Mouse (Mus musculus): Measurements from ENCODE around the gene Olfr319. TPM values are rescaled to one million over a fixed set of nuclear protein-coding genes. Genes with fewer than 3 reads are reported as not detected.

The Olfr319 gene
- total RNA-seq (2023): not detected

DNA sequence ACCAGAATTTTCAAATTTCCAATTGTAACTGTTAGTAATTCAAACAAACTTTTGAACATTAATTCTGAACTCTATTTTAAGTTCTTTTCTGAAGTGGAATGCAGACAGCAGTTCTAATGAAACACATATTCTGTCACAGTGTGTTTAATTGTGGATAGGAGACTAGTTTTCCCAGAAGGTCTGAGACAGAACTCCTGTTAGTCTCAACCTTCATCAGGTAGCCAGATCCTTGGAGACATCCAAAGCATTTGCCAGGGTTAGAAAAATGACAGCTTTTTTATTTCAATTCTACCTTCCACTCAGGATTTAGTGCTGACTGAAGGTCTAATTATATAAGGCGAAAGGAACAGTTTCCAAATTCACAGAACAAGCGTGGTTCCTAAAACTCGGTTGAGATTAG is at the start of gene Olfr319:
Olfr319 (plus strand) TSS at position 301 of the 400 bp plus-strand sequence.

DNA sequence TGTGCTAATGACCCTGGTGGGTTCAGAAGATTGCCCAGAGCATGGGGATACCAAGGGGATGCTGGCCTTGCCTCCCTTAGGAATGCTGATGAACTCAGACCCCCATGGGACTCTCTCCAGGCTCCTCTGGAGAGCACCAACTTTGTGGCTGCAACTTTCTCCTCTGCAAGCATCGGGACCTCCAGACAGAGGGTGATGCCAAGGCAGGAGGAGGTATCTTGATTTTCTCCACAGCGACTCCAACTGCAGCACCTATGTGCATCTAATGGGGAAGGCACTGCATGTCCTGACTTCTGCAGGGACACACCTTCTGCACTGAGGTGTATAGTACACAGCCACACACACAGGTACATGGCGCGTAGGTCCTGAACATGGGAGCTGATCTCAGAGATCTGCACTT is 40.4 kb upstream of the Olfr319 start, which contains the start of gene Olfr322:
Olfr322 (plus strand) TSS at position 187 of the 400 bp plus-strand sequence.

DNA sequence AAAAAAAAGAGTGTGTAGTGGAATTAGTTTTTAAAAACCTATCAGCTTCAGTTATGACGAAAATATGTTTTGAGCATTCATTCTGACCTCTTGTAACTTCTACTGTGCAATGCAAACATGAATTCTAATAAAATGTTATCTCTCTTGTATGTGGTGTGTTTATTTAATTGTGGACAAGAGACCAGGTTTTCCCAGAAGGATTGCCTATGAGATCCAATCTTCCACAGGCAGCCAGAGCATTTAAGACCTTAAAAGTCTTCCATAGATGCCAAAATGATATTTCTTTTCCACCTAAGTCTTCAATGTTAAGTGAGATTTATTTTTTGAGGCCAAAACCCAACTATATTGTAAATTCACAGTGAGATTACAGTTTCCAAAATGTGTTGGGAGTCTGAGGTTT is 18.2 kb upstream of the Olfr319 start, which contains the start of gene Olfr320:
Olfr320 (plus strand) TSS at position 301 of the 400 bp plus-strand sequence.

DNA sequence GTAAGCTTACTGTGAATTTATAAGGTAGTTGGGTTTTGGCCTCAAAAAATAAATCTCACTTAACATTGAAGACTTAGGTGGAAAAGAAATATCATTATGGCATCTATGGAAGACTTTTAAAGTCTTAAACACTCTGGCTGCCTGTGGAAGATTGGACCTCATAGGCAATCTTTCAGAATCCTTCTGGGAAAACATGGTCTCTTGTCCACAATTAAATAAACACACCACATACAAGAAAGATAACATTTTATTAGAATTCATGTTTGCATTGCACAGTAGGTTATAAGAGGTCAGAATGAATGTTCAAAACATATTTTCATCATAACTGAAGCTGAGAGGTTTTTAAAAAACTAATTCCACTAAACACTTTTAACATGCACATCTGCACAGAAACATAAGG is 25.0 kb downstream of the Olfr319 start, which contains the start of gene Olfr318:
Olfr318 (minus strand) TSS at position 101 of the 400 bp plus-strand sequence.

DNA sequence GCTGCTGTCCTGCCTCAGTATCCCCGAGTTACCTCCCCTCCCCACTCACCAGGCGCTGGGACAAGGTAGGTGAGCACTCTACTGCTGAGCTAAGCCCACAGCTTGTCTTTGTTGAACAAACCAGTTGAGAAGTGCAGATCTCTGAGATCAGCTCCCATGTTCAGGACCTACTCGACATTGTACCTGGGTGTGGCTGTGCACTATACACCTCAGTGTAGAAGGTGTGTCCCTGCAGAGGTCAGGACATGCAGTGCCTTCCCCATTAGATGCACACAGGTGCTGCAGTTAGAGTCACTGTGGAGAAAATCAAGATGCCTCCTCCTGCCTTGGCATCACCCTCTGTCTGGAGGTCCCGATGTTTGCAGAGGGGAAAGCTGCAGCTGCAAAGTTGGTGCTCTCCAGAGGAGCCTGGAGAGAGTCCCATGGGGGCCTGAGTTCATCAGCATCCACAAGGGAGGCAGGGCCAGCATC is 39.9 kb downstream of the Olfr319 start, which contains the start of gene Olfr317:
Olfr317 (minus strand) TSS at position 421 of the 471 bp plus-strand sequence.

DNA sequence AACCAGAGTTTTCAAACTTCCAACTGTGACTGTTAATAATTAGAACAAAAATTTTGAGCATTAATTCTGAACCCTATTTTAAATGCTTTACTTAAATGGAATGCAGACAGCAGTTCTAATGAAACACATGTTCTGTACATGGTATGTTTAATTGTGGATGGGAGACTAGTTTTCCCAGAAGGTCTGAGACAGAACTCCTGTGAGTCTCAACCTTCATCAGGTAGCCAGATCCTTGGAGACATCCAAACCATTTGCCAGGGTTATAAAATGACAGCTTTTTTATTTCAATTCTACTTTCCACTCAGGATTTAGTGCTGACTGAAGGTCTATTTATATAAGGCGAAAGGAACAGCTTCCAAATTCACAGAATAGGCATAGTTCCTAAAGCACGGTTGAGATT is 53.5 kb downstream of the Olfr319 start, which contains the start of gene Olfr316:
Olfr316 (plus strand) TSS at position 301 of the 400 bp plus-strand sequence.

Other genes with a start within 250 kb of the Olfr319 start
- gene Lypd9, start 246.2 kb upstream of the Olfr319 start, total RNA-seq (2023): not detected
- gene Olfr30, start 236.9 kb upstream of the Olfr319 start, total RNA-seq (2023): not detected
- gene Olfr332, start 206.6 kb upstream of the Olfr319 start, total RNA-seq (2023): not detected
- not detected for gene Olfr331, start 196.6 kb upstream of the Olfr319 start, total RNA-seq (2023)
- gene Olfr330, start 164.3 kb upstream of the Olfr319 start, total RNA-seq (2023): not detected
- gene Olfr329-ps, start 152.7 kb upstream of the Olfr319 start, total RNA-seq (2023): not detected
- gene Olfr328, start 143.5 kb upstream of the Olfr319 start, total RNA-seq (2023): not detected
- gene Olfr224, start 128.6 kb upstream of the Olfr319 start, total RNA-seq (2023): not detected
- not detected for gene Olfr325, start 121.4 kb upstream of the Olfr319 start, total RNA-seq (2023)
- gene Olfr324, start 104.0 kb upstream of the Olfr319 start, total RNA-seq (2023): not detected
- not detected for gene 2210407C18Rik, start 83.1 kb upstream of the Olfr319 start, total RNA-seq (2023)
- gene Olfr323, start 68.7 kb upstream of the Olfr319 start, total RNA-seq (2023): not detected
- not detected for gene Trim58, start 58.7 kb upstream of the Olfr319 start, total RNA-seq (2023)
- not detected for gene Olfr322, start 40.4 kb upstream of the Olfr319 start, total RNA-seq (2023)
- gene Olfr320, start 18.1 kb upstream of the Olfr319 start, total RNA-seq (2023): not detected
- under 1 TPM; 0.67 to 0.86 TPM for gene Olfr318, start 24.9 kb downstream of the Olfr319 start, total RNA-seq (2023)
- not detected for gene Olfr317, start 40.0 kb downstream of the Olfr319 start, total RNA-seq (2023)
- gene Olfr316, start 53.6 kb downstream of the Olfr319 start, total RNA-seq (2023): not detected
- gene Olfr315, start 74.0 kb downstream of the Olfr319 start, total RNA-seq (2023): not detected
- gene Olfr314, start 83.8 kb downstream of the Olfr319 start, total RNA-seq (2023): not detected
- gene Fam183b, start 102.8 kb downstream of the Olfr319 start, total RNA-seq (2023): not detected
- not detected for gene Olfr313, start 115.8 kb downstream of the Olfr319 start, total RNA-seq (2023)
- not detected for gene Olfr312, start 130.1 kb downstream of the Olfr319 start, total RNA-seq (2023)
- not detected for gene Olfr311, start 140.1 kb downstream of the Olfr319 start, total RNA-seq (2023)
- 10 to 100 TPM in 1 of 2 experiments, 1 to 10 TPM in 1; 5.7 to 14.9 TPM for gene Gm12258, start 148.0 kb downstream of the Olfr319 start, total RNA-seq (2023)
- 10 to 100 TPM in 1 of 2 experiments, 1 to 10 TPM in 1; 8.1 to 10.5 TPM for gene 2810021J22Rik, start 168.1 kb downstream of the Olfr319 start, total RNA-seq (2023)
- gene Zfp39, start 205.1 kb downstream of the Olfr319 start, total RNA-seq (2023): 10 to 100 TPM; 14.8 to 18.2 TPM
- not detected for gene Btnl10, start 218.7 kb downstream of the Olfr319 start, total RNA-seq (2023)
- 100 to 1,000 TPM; 126 to 142 TPM for gene Rnf187, start 239.8 kb downstream of the Olfr319 start, total RNA-seq (2023)
- gene Hist3h2ba, start 249.8 kb downstream of the Olfr319 start, total RNA-seq (2023): 10 to 100 TPM; 15.2 to 21.8 TPM

Measured in B cell, adult 67 days (primary cell).